Mouse (Mus musculus) embryo, embryonic 11 days (tissue): ENCODE data around the gene Defb6.

Experiments
- DNase-seq: peaks from one replicate; pipeline ENCODE4 v3.0.0-alpha.2; 2015

Defb6 gene

GRCm38 (mm10) chr8:19225161-19225560, at the start of gene Defb6:
Defb6 (plus strand) TSS chr8:19225478.
- DNase-seq: no peak

GRCm38 (mm10) chr8:19238101-19238500, 12.8 kb downstream of the Defb6 start:
- no peak for DNase-seq

- no peak for DNase-seq
These were observed 14.3 kb downstream of the Defb6 start, which contains the start of gene Defb46 for GRCm38 (mm10) chr8:19239616-19240015. Defb46 (plus strand) TSS chr8:19239916.

GRCm38 (mm10) chr8:19247280-19247679, 22.0 kb downstream of the Defb6 start, which contains the start of gene Defb5:
Defb5 (plus strand) TSS chr8:19247580.
- DNase-seq: no peak

- DNase-seq: no peak
These were observed 32.9 kb downstream of the Defb6 start for GRCm38 (mm10) chr8:19258136-19258535.

- DNase-seq: no peak
These were observed 34.4 kb downstream of the Defb6 start for GRCm38 (mm10) chr8:19259667-19260066.
